ENCODE assay signal across 8 mouse cellular contexts in the genomic region with DNA sequence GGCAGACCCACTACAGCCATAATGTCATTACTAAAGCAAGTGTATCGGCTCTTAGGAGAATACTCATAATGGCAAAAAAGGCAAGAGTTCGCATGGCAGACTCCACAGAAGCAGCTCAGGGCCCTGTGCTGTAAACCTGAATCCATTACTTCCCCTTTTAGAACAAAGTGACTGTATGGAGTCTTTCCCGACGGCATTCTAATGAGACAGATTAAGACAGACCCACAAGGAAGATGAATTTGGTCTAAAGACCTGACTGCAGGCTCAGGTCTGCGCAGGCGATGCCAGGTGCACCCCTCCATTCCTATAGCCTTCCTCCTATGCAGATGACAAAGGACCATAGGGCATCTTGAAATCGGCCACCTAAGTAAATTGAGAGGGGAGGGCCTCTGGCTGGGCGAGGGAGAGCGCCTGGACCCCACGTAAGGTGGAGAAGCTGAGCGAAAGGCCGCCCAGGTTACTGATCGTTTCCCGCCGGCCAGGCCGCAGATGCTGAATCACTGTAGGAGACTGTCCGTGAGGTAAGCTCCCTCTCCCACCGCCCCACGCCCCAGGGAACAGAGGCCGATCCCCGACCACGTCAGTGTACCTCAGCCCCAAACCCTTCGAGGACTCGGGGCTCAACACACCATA. TPM values are rescaled to one million over a fixed set of nuclear protein-coding genes. Genes with fewer than 3 reads are reported as not detected.
DNase-seq lines count a peak whose midpoint lies in the region; ATAC-seq and TF ChIP-seq lines count a peak whose summit lies in the region.

No protein-coding gene starts in this region.

- peaks cover 19% of the 10 kb centered on the region for H3K4me1 ChIP-seq in forebrain, embryonic 10.5 days
- peaks cover 20% of the 10 kb centered on the region for H3K4me1 ChIP-seq in liver, embryonic 12.5 days
- peaks cover 8% of the 10 kb centered on the region; the same call in 1 of the 2 replicates for H3K4me1 ChIP-seq in stomach, embryonic 16.5 days (ENCODE audit: control insufficient read depth, insufficient read depth, low read length)

- no peaks in the 10 kb centered on the region for H3K9me3 ChIP-seq in forebrain, embryonic 10.5 days
- H3K9me3 ChIP-seq in liver, embryonic 12.5 days (replicated peaks), result no peaks in the 10 kb centered on the region
- H3K9me3 ChIP-seq in stomach, embryonic 16.5 days (replicated peaks; ENCODE audit: control insufficient read depth, low read length), result no peaks in the 10 kb centered on the region

- H3K4me2 ChIP-seq in liver, embryonic 12.5 days, result peak overlapping the region; percentile 86
- H3K4me2 ChIP-seq in stomach, embryonic 16.5 days (ENCODE audit: low read depth, low read length), result peak overlapping the region; percentile 94

- DNase-seq in gastrocnemius, adult 2 months, result no peak
- no peak for DNase-seq in gastrocnemius, postnatal 36 days
- DNase-seq in A20 (ENCODE audit: low read depth, low spot score), result peak; percentile 56
- DNase-seq in forebrain, embryonic 10.5 days (ENCODE audit: extremely low spot score, low spot score), result no peak
- DNase-seq in right cerebral cortex, postnatal 14 days, result no peak
- DNase-seq in adrenal gland, adult 8-10 months, result no peak

- H3K36me3 ChIP-seq in forebrain, embryonic 10.5 days (replicated peaks), result peaks cover 39% of the 10 kb centered on the region
- H3K36me3 ChIP-seq in liver, embryonic 12.5 days, result peaks cover 40% of the 10 kb centered on the region
- no peaks in the 10 kb centered on the region for H3K36me3 ChIP-seq in stomach, embryonic 16.5 days (ENCODE audit: control insufficient read depth, insufficient read depth, low read length)

- WGBS in forebrain, embryonic 10.5 days, result 2% methylated on average over 24 of the region's 24 CpGs
- 1% methylated on average over 24 of the region's 24 CpGs for WGBS in liver, embryonic 12.5 days (ENCODE audit: insufficient replicate concordance)
- WGBS in stomach, embryonic 16.5 days, result 1% methylated on average over 24 of the region's 24 CpGs

- H3K27ac ChIP-seq in gastrocnemius, adult 2 months, result peak overlapping the region; percentile 94
- peak overlapping the region; percentile 90 for H3K27ac ChIP-seq in forebrain, embryonic 10.5 days
- H3K27ac ChIP-seq in liver, embryonic 12.5 days, result peak overlapping the region; percentile 82
- H3K27ac ChIP-seq in stomach, embryonic 16.5 days (ENCODE audit: low read length), result peak overlapping the region; percentile 34; the same call in 1 of the 2 replicates

- peak; percentile 91 for ATAC-seq in liver, embryonic 12.5 days
- no peak; the same call in 1 of the 2 replicates for ATAC-seq in stomach, embryonic 16.5 days (ENCODE audit: insufficient read depth, low FRiP score)

- H3K9ac ChIP-seq in liver, embryonic 12.5 days, result peak overlapping the region; percentile 91
- H3K9ac ChIP-seq in stomach, embryonic 16.5 days (ENCODE audit: low read length), result peak overlapping the region; percentile 91

- H3K4me3 ChIP-seq in gastrocnemius, adult 2 months, result peak overlapping the region; percentile 92
- H3K4me3 ChIP-seq in forebrain, embryonic 10.5 days, result peak overlapping the region; percentile 93
- peak overlapping the region; percentile 94 for H3K4me3 ChIP-seq in liver, embryonic 12.5 days
- H3K4me3 ChIP-seq in stomach, embryonic 16.5 days (replicated peaks; ENCODE audit: low read length), result peak overlapping the region; percentile 83

- H3K27me3 ChIP-seq in forebrain, embryonic 10.5 days (ENCODE audit: poor library complexity, severe bottlenecking), result no peaks in the 10 kb centered on the region
- no peaks in the 10 kb centered on the region for H3K27me3 ChIP-seq in liver, embryonic 12.5 days (replicated peaks)
- no peaks in the 10 kb centered on the region for H3K27me3 ChIP-seq in stomach, embryonic 16.5 days (ENCODE audit: control insufficient read depth, insufficient read depth, low read length)

- intact Hi-C loops in gastrocnemius, adult 2 months (cut with DNase I), result loop anchor here (2.0 to 10.0 kb wide), 3 partner anchors 21 to 549 kb away; partner anchors contain the start of gene Copb1
- intact Hi-C loops in gastrocnemius, postnatal 36 days (cut with DNase I), result no loop called here

- no peak for TF ChIP-seq CTCF in gastrocnemius, adult 2 months (IDR thresholded peaks at IDR 0.05)

RNA-seq across cellular contexts. Expression of gene Psma1, which starts 0.4 kb away (rescaled TPM):
- 10 to 100 TPM; 95.8 to 100.0 TPM for total RNA-seq in gastrocnemius, adult 2 months (2021)
- total RNA-seq in gastrocnemius, postnatal 36 days (2021), result 10 to 100 TPM; 83.4 to 89.1 TPM
- polyA plus RNA-seq in forebrain, embryonic 10.5 days (2016; fragmentation: Nextera tagmentation; extraction: Ambion mirVana), result 514 and 531 TPM in 2 replicates
- polyA plus RNA-seq in liver, embryonic 12.5 days (2016; fragmentation: Nextera tagmentation; extraction: Ambion mirVana), result 336 and 348 TPM in 2 replicates
- 336 and 342 TPM in 2 replicates for polyA plus RNA-seq in stomach, embryonic 16.5 days (2015; fragmentation: Nextera tagmentation; extraction: Ambion mirVana)
- 100 to 1,000 TPM; 141 to 160 (median 152) TPM for total RNA-seq in adrenal gland, adult 8-10 months (2022)

RNA-seq across cellular contexts. Expression of gene Copb1, which starts 21.0 kb away (rescaled TPM):
- 10 to 100 TPM; 22.0 to 26.8 TPM for total RNA-seq in gastrocnemius, adult 2 months (2021)
- 10 to 100 TPM; 20.3 to 23.3 TPM for total RNA-seq in gastrocnemius, postnatal 36 days (2021)
- polyA plus RNA-seq in forebrain, embryonic 10.5 days (2016; fragmentation: Nextera tagmentation; extraction: Ambion mirVana), result 89.8 and 94.0 TPM in 2 replicates
- 63.4 and 64.4 TPM in 2 replicates for polyA plus RNA-seq in liver, embryonic 12.5 days (2016; fragmentation: Nextera tagmentation; extraction: Ambion mirVana)
- 130 and 131 TPM in 2 replicates for polyA plus RNA-seq in stomach, embryonic 16.5 days (2015; fragmentation: Nextera tagmentation; extraction: Ambion mirVana)
- 100 to 1,000 TPM; 115 to 138 (median 117) TPM for total RNA-seq in adrenal gland, adult 8-10 months (2022)

Comparison
In these comparisons a context has a peak if more than half of its experiments do, and no peak if none do; other contexts are left out.
1. H3K27ac ChIP-seq: peak in every context shown above with its lines; median percentile 94 in gastrocnemius, adult 2 months; 90 in forebrain, embryonic 10.5 days; 82 in liver, embryonic 12.5 days; 34 in stomach, embryonic 16.5 days.
2. RNA of gene Copb1, which starts 21.0 kb away (total RNA-seq): 115 to 138 TPM in adrenal gland, adult 8-10 months; 22.0 to 26.8 TPM in gastrocnemius, adult 2 months and 20.3 to 23.3 TPM in gastrocnemius, postnatal 36 days; every median in the first group is over 4 times any median in the second.
3. Peak in every context shown above with its lines, with median percentiles within 50 percentile points of each other: H3K4me3 ChIP-seq.